Mouse (Mus musculus) neural tube, embryonic 11.5 days (tissue): ENCODE results near the gene Rgs12. TPM values are rescaled to one million over a fixed set of nuclear protein-coding genes. Genes with fewer than 3 reads are reported as not detected.
A peak's percentile ranks its signal among the peaks of the same experiment; 100 is the strongest.

Experiments
- ATAC-seq: fragments of 200-750 bp; cut with Nextera tagmentation; 2 replicates; pipeline ENCODE4 v1.8.0; 2017; ENCODE audit warnings: moderate number of reproducible peaks, mild to moderate bottlenecking, moderate TSS enrichment, moderate library complexity; ENCODE audit not compliant: insufficient read depth, low FRiP score, low TSS enrichment
- DNase-seq: peaks from one replicate; pipeline ENCODE4 v3.0.0-alpha.2; 2015; ENCODE audit warnings: low spot score
- H3K27ac ChIP-seq: fragments of 300-500 bp; sonication (generic); 2 replicates; pipeline ENCODE4 v1.5.1; 2014; ENCODE audit warnings: low read depth, mild to moderate bottlenecking, low read length
- H3K27me3 ChIP-seq: fragments of 300-500 bp; sonication (generic); 2 replicates; pipeline ENCODE4 v1.6.1; 2014; ENCODE audit warnings: mild to moderate bottlenecking, low read length, mixed read lengths; ENCODE audit not compliant: control insufficient read depth, insufficient read depth
- H3K36me3 ChIP-seq: fragments of 300-500 bp; sonication (generic); 2 replicates; pipeline ENCODE4 v1.6.1; 2014; ENCODE audit warnings: mild to moderate bottlenecking, low read length, moderate library complexity, mixed read lengths; ENCODE audit not compliant: control insufficient read depth, insufficient read depth
- H3K4me1 ChIP-seq: fragments of 300-500 bp; sonication (generic); 2 replicates; pipeline ENCODE4 v1.6.1; 2014; ENCODE audit warnings: low read length, mixed read lengths; ENCODE audit not compliant: control insufficient read depth, insufficient read depth
- H3K4me2 ChIP-seq: fragments of 300-500 bp; sonication (generic); 2 replicates; pipeline ENCODE4 v1.6.1; 2014; ENCODE audit warnings: low read depth, mild to moderate bottlenecking, moderate library complexity
- H3K4me3 ChIP-seq: fragments of 300-500 bp; sonication (generic); 2 replicates; pipeline ENCODE4 v1.5.1; 2014; ENCODE audit warnings: low read depth, low read length
- H3K9ac ChIP-seq: fragments of 300-500 bp; sonication (generic); 2 replicates; pipeline ENCODE4 v1.6.1; 2014; ENCODE audit warnings: mild to moderate bottlenecking, low read length
- H3K9me3 ChIP-seq: fragments of 300-500 bp; sonication (generic); 2 replicates; pipeline ENCODE4 v1.6.1; 2016; ENCODE audit warnings: low read length; ENCODE audit not compliant: control insufficient read depth
- WGBS: fragments of 180-500 bp; shearing (Covaris S2); extraction: QIAGEN DNeasy Blood & Tissue Kit; methylation state at CpG from one replicate; pipeline ENCODE4 v1.1.7; 2014; 5-methylcytosine and 5-hydroxymethylcytosine counted together
- polyA plus RNA-seq: library from polyadenylated mRNA; unstranded; fragments of >200 nt; fragmentation: Nextera tagmentation; extraction: Ambion mirVana; gene quantifications from 2 replicates; pipeline ENCODE4 v1.2.1, GENCODE M21; 2014

Rgs12 gene
- polyA plus RNA-seq, 1 experiment from 2014 or later: 39.5 TPM

DNA sequence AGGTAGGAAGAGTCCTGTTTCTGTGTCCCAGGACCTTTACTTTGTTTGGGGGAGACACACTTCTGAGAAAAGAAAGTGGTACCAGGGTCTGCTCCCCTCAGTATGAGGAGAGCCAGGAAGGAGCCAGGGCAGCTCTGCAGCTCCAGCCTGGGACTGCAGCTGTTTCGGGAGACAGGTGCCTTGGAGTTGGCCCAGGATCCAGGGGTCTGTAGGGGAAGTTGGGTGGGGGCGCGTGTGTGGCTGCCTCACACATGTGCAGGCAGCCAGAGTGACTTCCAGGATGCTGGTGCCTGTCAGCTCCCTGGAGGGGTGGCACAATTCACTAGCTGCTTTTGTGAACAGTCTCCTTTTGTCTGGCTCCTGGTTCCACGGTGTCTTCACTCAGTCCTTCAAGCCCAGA lies 108.3 kb downstream of the Rgs12 start:
- Histone ChIP-seq H3K36me3 (no peaks in the 10 kb centered on the region), H3K9me3 (no peaks in the 10 kb centered on the region), H3K4me2 (peak overlapping the region; percentile 95), H3K27ac (no peak overlapping the region), H3K9ac (peak overlapping the region; percentile 57), H3K4me3 (peak overlapping the region; percentile 48), H3K27me3 (peaks cover 25% of the 10 kb centered on the region), H3K4me1 (no peaks in the 10 kb centered on the region; the same call in 1 of the 2 replicates)
- no peak for DNase-seq
- ATAC-seq: no peak
- WGBS: 21% methylated on average over 4 of the region's 4 CpGs

- Histone ChIP-seq H3K4me3 (no peak overlapping the region), H3K27ac (no peak overlapping the region), H3K36me3 (no peaks in the 10 kb centered on the region), H3K4me2 (no peak overlapping the region), H3K9ac (no peak overlapping the region), H3K4me1 (no peaks in the 10 kb centered on the region; the same call in 1 of the 2 replicates), H3K9me3 (no peaks in the 10 kb centered on the region), H3K27me3 (peaks cover 25% of the 10 kb centered on the region)
- ATAC-seq (no peak), DNase-seq (no peak)
- 76% methylated on average over 1 of the region's 1 CpGs for WGBS
Measured at GRCm38 (mm10) chr5:35058216-35058615, 109.0 kb downstream of the Rgs12 start.

GRCm38 (mm10) chr5:35060098-35060497 lies 110.9 kb downstream of the Rgs12 start:
- H3K4me1 ChIP-seq: no peaks in the 10 kb centered on the region; the same call in 1 of the 2 replicates
- no peak overlapping the region for H3K4me2 ChIP-seq
- ATAC-seq (no peak), DNase-seq (no peak)
- 79% methylated on average over 3 of the region's 3 CpGs for WGBS
- H3K36me3 ChIP-seq: no peaks in the 10 kb centered on the region
- H3K27me3 ChIP-seq: peaks cover 25% of the 10 kb centered on the region
- H3K9ac ChIP-seq: no peak overlapping the region
- H3K9me3 ChIP-seq: no peaks in the 10 kb centered on the region
- H3K4me3 ChIP-seq: no peak overlapping the region
- H3K27ac ChIP-seq: no peak overlapping the region

DNA sequence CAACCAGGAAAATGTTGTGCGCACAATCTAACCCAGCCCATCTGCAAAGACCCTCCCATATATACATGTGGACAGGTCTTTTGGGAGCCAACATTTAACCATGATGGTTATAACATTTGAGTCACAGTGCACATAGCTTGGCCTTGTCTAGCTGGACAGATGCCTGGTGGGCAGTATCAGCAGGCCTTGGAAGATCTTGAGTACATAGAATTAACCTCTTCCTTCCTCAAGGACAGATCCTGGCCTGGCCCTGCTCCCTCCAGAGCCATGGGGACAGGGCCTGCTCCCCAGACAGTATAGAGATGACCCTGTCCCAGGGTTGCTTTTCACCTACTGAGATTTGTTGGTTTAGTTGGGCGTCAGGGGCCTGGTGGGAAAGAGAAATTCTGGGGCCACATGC lies 120.6 kb downstream of the Rgs12 start:
- no peaks in the 10 kb centered on the region for H3K4me1 ChIP-seq
- no peak overlapping the region for H3K4me3 ChIP-seq
- no peak overlapping the region for H3K9ac ChIP-seq
- DNase-seq (no peak), ATAC-seq (no peak)
- H3K36me3 ChIP-seq: no peaks in the 10 kb centered on the region
- WGBS: 81% methylated on average over 2 of the region's 2 CpGs
- no peak overlapping the region for H3K4me2 ChIP-seq
- no peak overlapping the region for H3K27ac ChIP-seq
- no peaks in the 10 kb centered on the region for H3K27me3 ChIP-seq
- no peaks in the 10 kb centered on the region for H3K9me3 ChIP-seq

- Histone ChIP-seq H3K4me2 (no peak overlapping the region), H3K4me1 (no peaks in the 10 kb centered on the region), H3K27ac (no peak overlapping the region), H3K9ac (no peak overlapping the region), H3K9me3 (no peaks in the 10 kb centered on the region), H3K27me3 (no peaks in the 10 kb centered on the region), H3K4me3 (no peak overlapping the region), H3K36me3 (no peaks in the 10 kb centered on the region)
- WGBS: 86% methylated on average over 8 of the region's 8 CpGs
- ATAC-seq (no peak), DNase-seq (no peak)
Measured at GRCm38 (mm10) chr5:35070314-35070713, 121.1 kb downstream of the Rgs12 start.

GRCm38 (mm10) chr5:35070953-35071352 lies 121.7 kb downstream of the Rgs12 start:
- ATAC-seq (no peak), DNase-seq (no peak)
- no peak overlapping the region for H3K4me2 ChIP-seq
- no peaks in the 10 kb centered on the region for H3K27me3 ChIP-seq
- H3K4me1 ChIP-seq: no peaks in the 10 kb centered on the region
- H3K9ac ChIP-seq: no peak overlapping the region
- no peak overlapping the region for H3K4me3 ChIP-seq
- no peaks in the 10 kb centered on the region for H3K9me3 ChIP-seq
- no peaks in the 10 kb centered on the region for H3K36me3 ChIP-seq
- 48% methylated on average over 7 of the region's 7 CpGs for WGBS
- H3K27ac ChIP-seq: no peak overlapping the region

DNA sequence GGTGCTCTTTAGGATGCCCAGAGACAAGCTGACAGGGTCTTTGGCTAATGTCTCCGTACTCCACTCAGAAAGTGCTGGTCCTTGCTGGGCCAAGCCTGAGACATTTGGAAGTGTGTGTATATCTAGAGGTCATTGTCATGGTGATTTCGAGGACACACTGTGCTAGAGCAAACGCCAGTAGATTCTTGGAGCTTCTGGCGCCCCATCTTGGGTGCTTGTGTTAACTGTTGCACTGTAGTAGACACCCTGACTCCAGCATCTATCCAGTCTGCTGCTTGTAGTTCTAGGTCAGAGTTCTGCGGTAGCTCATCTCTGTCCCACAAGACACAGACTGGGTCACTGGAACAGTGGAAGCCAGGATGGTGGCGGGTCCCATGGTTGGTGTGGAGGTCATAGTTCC lies 122.6 kb downstream of the Rgs12 start:
- H3K9ac ChIP-seq: no peak overlapping the region
- H3K27me3 ChIP-seq: no peaks in the 10 kb centered on the region
- no peak overlapping the region for H3K4me2 ChIP-seq
- 92% methylated on average over 6 of the region's 6 CpGs for WGBS
- no peaks in the 10 kb centered on the region for H3K36me3 ChIP-seq
- no peak overlapping the region for H3K4me3 ChIP-seq
- H3K4me1 ChIP-seq: no peaks in the 10 kb centered on the region
- DNase-seq (no peak), ATAC-seq (no peak)
- H3K9me3 ChIP-seq: no peaks in the 10 kb centered on the region
- no peak overlapping the region for H3K27ac ChIP-seq

DNA sequence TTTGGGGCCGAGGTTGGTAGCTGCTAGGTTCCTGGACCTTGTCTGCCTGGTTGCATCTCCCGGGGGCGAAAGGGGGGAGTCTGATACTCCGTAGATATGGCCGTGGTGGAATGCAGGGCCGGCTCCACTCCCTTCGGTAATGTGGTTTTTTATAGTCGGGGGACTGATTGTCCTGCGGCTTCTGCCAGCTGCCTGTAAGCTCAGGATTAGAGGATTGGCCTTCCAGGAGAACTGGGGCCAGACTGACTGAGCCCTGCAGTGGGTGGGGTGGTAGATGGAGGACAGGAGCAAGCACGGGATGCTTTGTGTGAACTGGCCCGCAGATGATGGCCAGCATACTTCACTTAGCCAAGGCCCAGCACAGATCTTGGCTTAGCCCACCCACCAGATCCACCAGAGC lies 124.0 kb downstream of the Rgs12 start:
- 81% methylated on average over 11 of the region's 11 CpGs for WGBS
- no peak for DNase-seq
- no peak for ATAC-seq

GRCm38 (mm10) chr5:35073992-35074391 lies 124.7 kb downstream of the Rgs12 start:
- H3K27me3 ChIP-seq: peaks cover 5% of the 10 kb centered on the region
- no peaks in the 10 kb centered on the region for H3K36me3 ChIP-seq
- H3K4me1 ChIP-seq: no peaks in the 10 kb centered on the region
- no peak overlapping the region for H3K4me2 ChIP-seq
- H3K4me3 ChIP-seq: no peak overlapping the region
- no peak for DNase-seq
- 75% methylated on average over 9 of the region's 9 CpGs for WGBS
- H3K9ac ChIP-seq: no peak overlapping the region
- no peaks in the 10 kb centered on the region for H3K9me3 ChIP-seq
- ATAC-seq: no peak
- H3K27ac ChIP-seq: no peak overlapping the region

More for the DNA sequence above, 124.0 kb downstream of the Rgs12 start:
- H3K4me3 ChIP-seq: no peak overlapping the region
- no peak overlapping the region for H3K4me2 ChIP-seq
- H3K27ac ChIP-seq: no peak overlapping the region
- H3K36me3 ChIP-seq: no peaks in the 10 kb centered on the region
- H3K9ac ChIP-seq: no peak overlapping the region
- no peaks in the 10 kb centered on the region for H3K27me3 ChIP-seq
- H3K4me1 ChIP-seq: no peaks in the 10 kb centered on the region
- no peaks in the 10 kb centered on the region for H3K9me3 ChIP-seq
